Mouse (Mus musculus): ENCODE results near the gene Gfpt1.

DNA sequence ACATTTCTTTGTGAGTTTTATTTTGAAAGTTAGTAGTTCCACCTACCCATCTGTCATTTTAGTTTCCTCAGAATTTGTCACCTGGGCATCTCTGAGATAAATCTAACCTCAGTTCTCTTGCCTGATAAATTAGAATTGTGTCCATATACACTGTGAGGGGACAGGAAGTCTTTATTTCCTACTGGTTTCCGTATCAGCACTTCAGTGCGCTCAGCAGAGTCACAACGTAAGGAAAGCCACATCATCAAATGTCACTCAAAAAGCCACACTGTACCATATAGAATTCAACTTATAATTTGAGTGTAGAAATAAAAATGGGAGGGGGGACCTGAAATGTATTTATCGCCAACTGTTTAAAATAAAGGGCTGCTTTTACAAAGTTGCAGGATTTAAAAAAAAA is 48.4 kb upstream of the Gfpt1 start:
- TF ChIP-seq MAX (IDR thresholded peaks at IDR 0.05) = no peak
- no peak for TF ChIP-seq CTCF (IDR thresholded peaks at IDR 0.05; ENCODE audit: control insufficient read depth, insufficient read depth, insufficient read length)

Measured in C2C12 (cell line).